Mouse (Mus musculus): ENCODE data around the gene Selenow.

GRCm38 (mm10) chr7:15901366-15902048 lies 20.7 kb downstream of the Selenow start:
- no peak for TF ChIP-seq CTCF (IDR thresholded peaks at IDR 0.05; ENCODE audit: low read depth, low read length)
- TF ChIP-seq POLR2A (IDR thresholded peaks at IDR 0.05; ENCODE audit: extremely low read depth, insufficient read depth, low read length) = no peak

Data from liver, adult 2 months (tissue).